Mouse (Mus musculus) midbrain, embryonic 16.5 days (tissue): Measurements from ENCODE around the gene Sik2. TPM values are rescaled to one million over a fixed set of nuclear protein-coding genes. Genes with fewer than 3 reads are reported as not detected.
A peak's percentile ranks its signal among the peaks of the same experiment; 100 is the strongest.

Experiments used
- ATAC-seq: fragments of 200-750 bp; cut with Nextera tagmentation; 2 replicates; pipeline ENCODE4 v1.8.0; 2017; ENCODE audit warnings: moderate TSS enrichment
- H3K27ac ChIP-seq: fragments of 300-500 bp; sonication (generic); 2 replicates; pipeline ENCODE4 v1.5.1; 2014; ENCODE audit warnings: mild to moderate bottlenecking, low read length, mixed read lengths
- H3K27me3 ChIP-seq: fragments of 300-500 bp; sonication (generic); 2 replicates; pipeline ENCODE4 v1.6.1; 2014; ENCODE audit warnings: low read depth, low read length, mixed read lengths; ENCODE audit not compliant: control insufficient read depth, insufficient read depth
- H3K36me3 ChIP-seq: fragments of 300-500 bp; sonication (generic); 2 replicates; pipeline ENCODE4 v1.6.1; 2014; ENCODE audit warnings: mild to moderate bottlenecking, low read length, moderate library complexity, mixed read lengths; ENCODE audit not compliant: control insufficient read depth, insufficient read depth
- H3K4me1 ChIP-seq: fragments of 300-500 bp; sonication (generic); 2 replicates; pipeline ENCODE4 v1.6.1; 2014; ENCODE audit warnings: mild to moderate bottlenecking, low read length, mixed read lengths; ENCODE audit not compliant: control insufficient read depth, insufficient read depth
- H3K4me2 ChIP-seq: fragments of 300-500 bp; sonication (generic); 2 replicates; pipeline ENCODE4 v1.6.1; 2014; ENCODE audit warnings: mild to moderate bottlenecking, low read length, mixed read lengths
- H3K4me3 ChIP-seq: fragments of 300-500 bp; sonication (generic); 2 replicates; pipeline ENCODE4 v1.5.1; 2014; ENCODE audit warnings: low read depth, mild to moderate bottlenecking, low read length, moderate library complexity, mixed read lengths
- H3K9ac ChIP-seq: fragments of 300-500 bp; sonication (generic); 2 replicates; pipeline ENCODE4 v1.6.1; 2014; ENCODE audit warnings: low read depth, low read length, mixed read lengths
- H3K9me3 ChIP-seq: fragments of 300-500 bp; sonication (generic); replicated peaks from 2 replicates; pipeline ENCODE4 v1.6.1; 2014; ENCODE audit warnings: mild to moderate bottlenecking, low read length, mixed read lengths; ENCODE audit not compliant: control insufficient read depth, poor library complexity, severe bottlenecking
- WGBS: fragments of 180-500 bp; shearing (Covaris S2); extraction: QIAGEN DNeasy Blood & Tissue Kit; methylation state at CpG from one replicate; pipeline ENCODE4 v1.1.7; 2014; 5-methylcytosine and 5-hydroxymethylcytosine counted together
- polyA plus RNA-seq: library from polyadenylated mRNA; unstranded; fragments of >200 nt; fragmentation: Nextera tagmentation; extraction: Ambion mirVana; gene quantifications from 2 replicates; pipeline ENCODE4 v1.2.1, GENCODE M21; 2015

The Sik2 gene
- polyA plus RNA-seq: 19.5 and 20.2 TPM in 2 replicates

DNA sequence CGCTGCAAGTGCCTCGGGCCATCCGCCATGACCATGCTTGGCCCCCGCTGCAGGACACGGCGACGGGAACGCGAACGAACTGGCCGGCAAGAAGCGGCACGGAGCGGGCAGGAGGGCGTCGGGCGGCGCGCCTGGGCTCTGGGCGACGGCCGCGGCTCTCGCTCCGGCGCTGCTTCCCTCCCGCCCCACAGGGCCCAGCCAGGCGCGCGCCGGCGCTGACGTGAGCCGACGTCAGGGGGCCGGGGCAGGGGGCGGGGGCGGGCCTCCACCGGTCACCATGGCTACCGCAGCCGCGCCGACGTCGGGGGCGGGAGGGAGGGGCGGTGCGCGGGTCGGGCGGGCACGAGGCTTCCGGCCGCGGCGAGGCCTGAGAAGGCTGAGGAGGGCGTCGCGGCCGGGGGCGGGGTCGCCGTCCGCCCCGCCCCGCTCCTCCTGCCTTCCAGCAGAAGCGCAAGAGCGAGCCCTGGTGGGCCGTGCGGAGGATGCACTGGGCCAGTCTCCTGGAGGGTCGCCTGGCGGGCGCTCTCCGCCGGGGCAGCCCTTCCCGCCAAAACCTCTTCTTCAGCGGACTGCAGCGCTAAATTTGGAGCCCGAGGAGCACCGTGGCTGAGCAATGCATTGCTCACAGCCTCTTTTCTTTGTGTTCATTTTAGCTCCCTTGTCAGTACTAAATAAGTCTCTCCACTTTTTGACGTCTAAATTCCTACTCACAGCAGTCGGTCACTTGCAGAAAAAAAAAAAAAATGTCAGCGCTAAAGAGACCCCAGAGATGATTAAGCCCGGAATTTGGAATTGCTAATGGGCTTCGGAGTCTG is at the start of gene Sik2:
TSS of gene Sik2 (minus strand) at position 233 of the 815 bp plus-strand sequence.
- under 1% methylated on average over 43 of the region's 85 CpGs for WGBS
- Histone ChIP-seq H3K9me3 (no peaks in the 10 kb centered on the region), H3K27ac (peak within 1 kb of the TSS; percentile 78), H3K36me3 (no peaks in the 10 kb centered on the region), H3K4me3 (peak within 1 kb of the TSS; percentile 76), H3K4me1 (peaks cover 13% of the 10 kb centered on the region), H3K9ac (peak within 1 kb of the TSS; percentile 77), H3K4me2 (peak within 1 kb of the TSS; percentile 54), H3K27me3 (no peaks in the 10 kb centered on the region)
- ATAC-seq: peak; percentile 98

DNA sequence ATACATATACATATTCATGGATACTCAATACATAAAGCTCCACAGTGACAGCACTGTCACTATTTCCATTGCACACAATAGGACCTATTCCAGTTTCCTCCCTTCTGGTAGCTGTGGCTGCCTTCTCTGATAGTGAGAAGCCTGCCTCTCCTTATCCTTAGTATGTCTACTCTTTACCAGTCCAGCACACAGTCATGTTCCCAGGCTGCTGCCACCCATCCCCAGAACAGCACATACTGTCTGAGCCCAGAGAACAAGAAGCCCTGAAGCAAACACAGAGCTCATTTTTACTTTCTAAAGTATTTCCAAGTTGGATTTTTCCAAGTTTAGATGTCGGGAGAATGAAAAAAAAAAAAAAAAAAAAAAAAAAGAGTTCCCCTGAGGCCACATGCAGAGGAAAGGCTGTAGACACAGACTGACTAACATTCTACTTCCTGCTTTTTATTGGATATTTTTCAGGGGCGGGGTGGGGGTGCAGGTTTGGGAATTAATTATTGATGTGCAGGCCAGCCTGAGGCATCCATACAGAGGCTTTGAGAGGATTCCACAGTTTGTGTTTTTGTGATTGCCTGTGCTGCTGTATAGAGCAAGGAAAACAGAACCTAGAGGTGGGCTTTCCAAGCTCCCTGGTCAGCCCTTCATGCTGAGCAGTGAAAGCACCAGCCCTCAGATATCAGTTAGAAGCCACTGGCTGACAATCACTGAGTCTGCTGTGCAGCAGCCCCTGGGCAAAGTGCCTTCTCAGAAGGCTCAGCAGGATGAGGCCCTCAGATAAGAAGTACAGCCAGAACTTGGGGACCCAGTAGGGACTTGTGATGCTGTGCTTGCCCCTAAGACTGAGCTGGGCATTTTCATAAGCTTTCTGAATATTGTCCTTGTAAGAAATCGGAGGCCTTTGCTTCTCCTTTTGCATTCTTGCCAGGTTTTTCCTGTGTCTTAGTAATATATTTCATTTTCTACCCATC is 47.8 kb upstream of the Sik2 start:
- no peak for ATAC-seq
- no peak overlapping the region for H3K4me2 ChIP-seq
- no peak overlapping the region for H3K27ac ChIP-seq
- H3K9me3 ChIP-seq: no peaks in the 10 kb centered on the region
- 72% methylated on average over 3 of the region's 3 CpGs for WGBS
- no peaks in the 10 kb centered on the region for H3K27me3 ChIP-seq
- H3K4me3 ChIP-seq: no peak overlapping the region
- H3K36me3 ChIP-seq: no peaks in the 10 kb centered on the region
- no peak overlapping the region for H3K9ac ChIP-seq
- H3K4me1 ChIP-seq: no peaks in the 10 kb centered on the region

- Histone ChIP-seq H3K4me2 (no peak overlapping the region), H3K4me1 (no peaks in the 10 kb centered on the region), H3K27me3 (no peaks in the 10 kb centered on the region), H3K27ac (no peak overlapping the region), H3K36me3 (no peaks in the 10 kb centered on the region), H3K4me3 (no peak overlapping the region), H3K9me3 (no peaks in the 10 kb centered on the region), H3K9ac (no peak overlapping the region)
- no peak for ATAC-seq
- WGBS: 81% methylated on average over 3 of the region's 3 CpGs
These were observed 43.3 kb upstream of the Sik2 start for GRCm38 (mm10) chr9:51052180-51052579.

GRCm38 (mm10) chr9:51042136-51042535 is 33.3 kb upstream of the Sik2 start:
- Histone ChIP-seq H3K9me3 (no peaks in the 10 kb centered on the region), H3K4me2 (no peak overlapping the region), H3K4me3 (no peak overlapping the region), H3K4me1 (no peaks in the 10 kb centered on the region), H3K27me3 (no peaks in the 10 kb centered on the region), H3K36me3 (no peaks in the 10 kb centered on the region), H3K27ac (no peak overlapping the region), H3K9ac (no peak overlapping the region)
- no peak for ATAC-seq
- 88% methylated on average over 6 of the region's 6 CpGs for WGBS

DNA sequence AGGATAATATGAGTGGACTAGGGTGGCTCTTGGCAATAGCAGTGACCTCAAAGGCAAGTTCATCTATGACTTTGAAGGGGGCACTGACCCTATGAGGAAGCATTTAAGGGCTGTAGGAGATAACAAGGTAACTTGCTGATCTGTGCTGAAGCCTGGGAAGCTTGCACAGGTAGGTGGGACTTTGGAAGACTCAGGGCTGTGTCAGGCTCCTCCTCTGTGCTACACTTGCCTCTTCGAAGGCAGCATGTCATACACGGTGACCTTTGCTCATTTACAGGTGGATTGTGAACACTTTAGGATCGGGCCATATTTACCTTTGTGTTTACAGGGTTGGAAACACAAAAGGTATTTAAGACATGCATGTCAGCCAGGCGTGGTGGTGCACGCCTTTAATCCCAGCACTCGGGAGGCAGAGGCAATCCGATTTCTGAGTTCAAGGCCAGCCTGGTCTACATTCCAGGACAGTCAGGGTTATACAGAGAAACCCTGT is 32.7 kb upstream of the Sik2 start:
- 90% methylated on average over 7 of the region's 7 CpGs for WGBS
- no peak overlapping the region for H3K4me2 ChIP-seq
- H3K9me3 ChIP-seq: no peaks in the 10 kb centered on the region
- H3K27ac ChIP-seq: no peak overlapping the region
- no peaks in the 10 kb centered on the region for H3K4me1 ChIP-seq
- no peak overlapping the region for H3K9ac ChIP-seq
- no peak overlapping the region for H3K4me3 ChIP-seq
- H3K36me3 ChIP-seq: no peaks in the 10 kb centered on the region
- H3K27me3 ChIP-seq: no peaks in the 10 kb centered on the region
- no peak for ATAC-seq

DNA sequence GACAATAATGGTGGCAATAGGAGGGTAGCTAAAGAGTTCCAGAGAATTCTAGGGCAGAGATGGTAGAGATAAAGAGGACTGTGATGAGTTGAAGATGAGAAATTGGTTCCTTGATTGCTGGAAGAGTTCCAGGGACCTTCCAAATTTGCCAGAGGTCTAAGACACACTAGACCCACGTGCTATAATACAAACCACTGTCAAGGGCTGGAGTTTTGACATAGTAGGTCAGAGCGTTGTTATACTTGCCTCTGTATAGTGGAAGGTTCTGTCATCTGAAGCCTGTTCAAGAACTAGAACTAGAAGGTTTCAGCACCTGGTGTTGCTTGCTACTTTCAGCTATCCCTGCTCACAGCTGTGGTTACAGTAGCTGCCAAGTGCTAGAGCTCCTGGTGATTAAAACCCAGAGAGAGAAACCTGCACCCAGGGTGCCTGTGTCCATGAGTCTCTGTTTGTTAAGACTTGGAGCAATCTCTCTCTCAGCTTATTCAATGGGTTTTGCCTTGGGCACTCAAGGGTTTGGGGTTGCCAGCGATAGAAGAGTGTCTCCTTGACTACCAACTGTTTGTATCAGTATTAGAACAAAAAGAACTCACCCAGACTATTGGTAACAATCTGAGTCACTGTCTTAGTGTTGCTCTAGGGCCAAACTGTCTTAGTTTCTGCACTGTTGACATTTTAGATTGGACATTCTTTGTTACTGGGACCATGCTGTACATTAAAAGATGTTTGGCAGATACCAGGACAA is 24.1 kb upstream of the Sik2 start:
- Histone ChIP-seq H3K27ac (no peak overlapping the region), H3K9ac (no peak overlapping the region), H3K27me3 (no peaks in the 10 kb centered on the region), H3K36me3 (no peaks in the 10 kb centered on the region), H3K4me1 (no peaks in the 10 kb centered on the region), H3K4me3 (no peak overlapping the region), H3K9me3 (no peaks in the 10 kb centered on the region), H3K4me2 (no peak overlapping the region)
- no peak for ATAC-seq
- WGBS: 76% methylated on average over 3 of the region's 3 CpGs

GRCm38 (mm10) chr9:51032291-51032690 is 23.4 kb upstream of the Sik2 start:
- Histone ChIP-seq H3K27ac (no peak overlapping the region), H3K4me2 (no peak overlapping the region), H3K4me3 (no peak overlapping the region), H3K4me1 (no peaks in the 10 kb centered on the region), H3K9ac (no peak overlapping the region), H3K9me3 (no peaks in the 10 kb centered on the region), H3K36me3 (no peaks in the 10 kb centered on the region), H3K27me3 (no peaks in the 10 kb centered on the region)
- no peak for ATAC-seq
- WGBS: 74% methylated on average over 8 of the region's 8 CpGs

GRCm38 (mm10) chr9:51031603-51032002 is 22.7 kb upstream of the Sik2 start:
- Histone ChIP-seq H3K4me3 (no peak overlapping the region), H3K9me3 (no peaks in the 10 kb centered on the region), H3K27me3 (no peaks in the 10 kb centered on the region), H3K9ac (no peak overlapping the region), H3K27ac (no peak overlapping the region), H3K4me1 (no peaks in the 10 kb centered on the region), H3K4me2 (no peak overlapping the region), H3K36me3 (no peaks in the 10 kb centered on the region)
- no peak for ATAC-seq
- WGBS: 74% methylated on average over 6 of the region's 6 CpGs
